Mouse (Mus musculus) hindbrain, embryonic 14.5 days (tissue): ENCODE results near the gene Lrguk. TPM values are rescaled to one million over a fixed set of nuclear protein-coding genes. Genes with fewer than 3 reads are reported as not detected.

Experiments used
- ATAC-seq: fragments of 200-750 bp; cut with Nextera tagmentation; 2 replicates; pipeline ENCODE4 v1.8.0; 2017; ENCODE audit warnings: moderate number of reproducible peaks, mild to moderate bottlenecking, moderate TSS enrichment, moderate library complexity; ENCODE audit not compliant: low FRiP score
- DNase-seq: peaks from one replicate; pipeline ENCODE4 v3.0.0-alpha.2; 2015; ENCODE audit warnings: low spot score
- H3K27ac ChIP-seq: fragments of 300-500 bp; sonication (generic); 2 replicates; pipeline ENCODE4 v1.5.1; 2014; ENCODE audit warnings: mild to moderate bottlenecking, moderate library complexity
- H3K27me3 ChIP-seq: fragments of 300-500 bp; sonication (generic); 2 replicates; pipeline ENCODE4 v1.6.1; 2014; ENCODE audit warnings: mild to moderate bottlenecking, low read length, mixed read lengths; ENCODE audit not compliant: control insufficient read depth, insufficient read depth
- H3K36me3 ChIP-seq: fragments of 300-500 bp; sonication (generic); replicated peaks from 2 replicates; pipeline ENCODE4 v1.6.1; 2014; ENCODE audit not compliant: control insufficient read depth, insufficient read depth
- H3K4me1 ChIP-seq: fragments of 300-500 bp; sonication (generic); replicated peaks from 2 replicates; pipeline ENCODE4 v1.6.1; 2014; ENCODE audit warnings: antibody characterized with exemption, low read length, mixed read lengths; ENCODE audit not compliant: control insufficient read depth, insufficient read depth
- H3K4me2 ChIP-seq: fragments of 300-500 bp; sonication (generic); replicated peaks from 2 replicates; pipeline ENCODE4 v1.6.1; 2014; ENCODE audit warnings: mild to moderate bottlenecking, moderate library complexity
- H3K4me3 ChIP-seq: fragments of 300-500 bp; sonication (generic); replicated peaks from 2 replicates; pipeline ENCODE4 v1.5.1; 2014; ENCODE audit warnings: mild to moderate bottlenecking, low read length
- H3K9ac ChIP-seq: fragments of 300-500 bp; sonication (generic); 2 replicates; pipeline ENCODE4 v1.6.1; 2014
- H3K9me3 ChIP-seq: fragments of 300-500 bp; sonication (generic); 2 replicates; pipeline ENCODE4 v1.6.1; 2016; ENCODE audit warnings: low read length; ENCODE audit not compliant: control insufficient read depth
- WGBS: fragments of 180-500 bp; shearing (Covaris S2); extraction: QIAGEN DNeasy Blood & Tissue Kit; methylation state at CpG from one replicate; pipeline ENCODE4 v1.1.7; 2014; 5-methylcytosine and 5-hydroxymethylcytosine counted together
- polyA plus RNA-seq: library from polyadenylated mRNA; unstranded; fragments of >200 nt; fragmentation: Nextera tagmentation; extraction: Ambion mirVana; gene quantifications from 2 replicates; pipeline ENCODE4 v1.2.1, GENCODE M21; 2014

Gene Lrguk
- polyA plus RNA-seq, 1 experiment from 2014 or later = 1.9 TPM

DNA sequence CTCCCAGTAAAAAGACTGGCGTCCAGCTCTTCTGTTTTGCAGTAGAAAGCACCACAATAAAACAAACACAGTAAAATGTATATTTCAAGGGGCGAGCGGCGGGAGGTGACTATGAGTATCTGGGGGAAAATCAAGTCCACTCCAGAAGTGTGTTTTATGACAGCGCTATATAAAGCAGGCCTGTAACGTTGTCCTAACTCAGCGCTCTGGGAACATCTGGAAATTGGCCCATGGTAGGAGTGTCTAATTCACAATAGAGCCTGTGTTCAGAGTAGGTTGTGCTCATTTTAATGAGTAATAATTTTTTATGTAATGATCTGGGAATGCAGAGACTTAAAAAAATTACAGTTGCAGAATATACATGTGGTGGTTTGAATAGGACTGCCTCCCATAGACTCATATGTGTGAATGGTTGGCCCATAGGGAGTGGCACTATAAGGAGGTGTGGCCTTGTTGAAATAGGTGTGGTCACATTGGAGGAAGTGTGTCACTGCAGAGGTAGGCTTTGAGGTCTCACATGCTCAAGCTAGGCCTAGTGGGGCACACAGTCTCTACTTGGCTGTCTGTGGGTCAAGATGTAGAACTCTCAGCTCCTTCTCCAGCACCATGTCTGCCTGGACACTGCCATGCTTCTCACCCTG is 87.7 kb downstream of the Lrguk start:
- DNase-seq (no peak), ATAC-seq (no peak)
- Histone ChIP-seq H3K9me3 (no peaks in the 10 kb centered on the region), H3K4me3 (no peak overlapping the region), H3K36me3 (no peaks in the 10 kb centered on the region), H3K4me1 (no peaks in the 10 kb centered on the region), H3K4me2 (no peak overlapping the region), H3K27ac (no peak overlapping the region), H3K9ac (no peak overlapping the region), H3K27me3 (no peaks in the 10 kb centered on the region)
- WGBS = 93% methylated on average over 7 of the region's 7 CpGs

DNA sequence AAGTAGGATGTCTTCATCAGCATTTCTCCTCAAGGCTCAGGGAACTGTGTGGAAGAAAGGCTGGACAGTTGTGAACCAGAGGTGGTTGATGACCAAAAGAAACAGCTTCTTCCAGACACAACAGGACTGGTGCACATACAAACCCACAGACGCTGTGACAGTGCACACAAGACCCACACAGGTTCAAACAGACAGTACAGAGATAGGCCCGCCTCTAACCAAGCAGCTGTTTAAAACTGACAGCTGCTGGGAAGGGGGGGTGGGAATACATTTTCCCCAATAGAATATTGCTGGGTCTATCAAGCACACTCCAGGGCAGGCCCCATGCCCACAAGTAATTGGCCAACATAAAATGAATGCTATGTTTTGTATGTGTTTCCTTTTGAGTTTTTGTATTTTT is 95.2 kb downstream of the Lrguk start:
- ATAC-seq = no peak
- WGBS = 83% methylated on average over 2 of the region's 2 CpGs
- DNase-seq = no peak

GRCm38 (mm10) chr6:34129261-34129660 is 100.0 kb downstream of the Lrguk start:
- no peaks in the 10 kb centered on the region for H3K36me3 ChIP-seq
- no peaks in the 10 kb centered on the region for H3K9me3 ChIP-seq
- ATAC-seq (no peak), DNase-seq (no peak)
- no peaks in the 10 kb centered on the region for H3K4me1 ChIP-seq
- H3K9ac ChIP-seq = no peak overlapping the region
- H3K4me2 ChIP-seq = no peak overlapping the region
- no peak overlapping the region for H3K4me3 ChIP-seq
- WGBS = 81% methylated on average over 2 of the region's 2 CpGs
- H3K27ac ChIP-seq = no peak overlapping the region
- H3K27me3 ChIP-seq = no peaks in the 10 kb centered on the region

More for the DNA sequence above, 95.2 kb downstream of the Lrguk start:
- Histone ChIP-seq H3K4me2 (no peak overlapping the region), H3K27ac (no peak overlapping the region), H3K9me3 (no peaks in the 10 kb centered on the region), H3K9ac (no peak overlapping the region), H3K4me3 (no peak overlapping the region), H3K27me3 (no peaks in the 10 kb centered on the region), H3K36me3 (no peaks in the 10 kb centered on the region), H3K4me1 (no peaks in the 10 kb centered on the region)

GRCm38 (mm10) chr6:34132391-34132790 is 103.1 kb downstream of the Lrguk start:
- 83% methylated on average over 9 of the region's 9 CpGs for WGBS
- no peak overlapping the region for H3K9ac ChIP-seq
- no peak for ATAC-seq
- no peak overlapping the region for H3K4me3 ChIP-seq
- H3K27ac ChIP-seq = no peak overlapping the region
- no peaks in the 10 kb centered on the region for H3K27me3 ChIP-seq
- no peaks in the 10 kb centered on the region for H3K36me3 ChIP-seq
- no peaks in the 10 kb centered on the region for H3K4me1 ChIP-seq
- H3K4me2 ChIP-seq = no peak overlapping the region
- no peak for DNase-seq
- no peaks in the 10 kb centered on the region for H3K9me3 ChIP-seq

DNA sequence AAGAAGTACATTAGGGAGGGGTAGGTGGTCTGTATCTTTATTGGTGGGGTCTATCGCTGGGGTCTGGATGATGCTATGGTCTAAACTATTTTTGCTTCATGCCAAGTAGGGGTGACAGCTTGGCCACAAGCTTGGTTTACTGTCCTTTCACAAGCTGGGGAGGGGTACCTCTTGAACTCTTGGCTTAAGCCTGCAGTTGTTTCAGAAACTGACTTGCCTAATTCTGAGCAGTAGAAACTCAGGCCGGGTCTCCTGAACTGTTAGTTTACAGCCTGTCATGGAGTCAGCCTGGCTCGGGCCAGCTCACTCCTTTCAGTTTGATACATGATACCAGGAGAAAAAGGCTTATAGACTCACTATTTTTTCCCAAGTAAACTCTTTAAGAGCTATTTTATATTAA is 109.1 kb downstream of the Lrguk start:
- ATAC-seq (no peak), DNase-seq (no peak)
- Histone ChIP-seq H3K27me3 (no peaks in the 10 kb centered on the region), H3K4me1 (no peaks in the 10 kb centered on the region), H3K9me3 (no peaks in the 10 kb centered on the region), H3K27ac (no peak overlapping the region), H3K36me3 (no peaks in the 10 kb centered on the region), H3K9ac (no peak overlapping the region), H3K4me3 (no peak overlapping the region), H3K4me2 (no peak overlapping the region)
- 87% methylated on average over 3 of the region's 3 CpGs for WGBS

DNA sequence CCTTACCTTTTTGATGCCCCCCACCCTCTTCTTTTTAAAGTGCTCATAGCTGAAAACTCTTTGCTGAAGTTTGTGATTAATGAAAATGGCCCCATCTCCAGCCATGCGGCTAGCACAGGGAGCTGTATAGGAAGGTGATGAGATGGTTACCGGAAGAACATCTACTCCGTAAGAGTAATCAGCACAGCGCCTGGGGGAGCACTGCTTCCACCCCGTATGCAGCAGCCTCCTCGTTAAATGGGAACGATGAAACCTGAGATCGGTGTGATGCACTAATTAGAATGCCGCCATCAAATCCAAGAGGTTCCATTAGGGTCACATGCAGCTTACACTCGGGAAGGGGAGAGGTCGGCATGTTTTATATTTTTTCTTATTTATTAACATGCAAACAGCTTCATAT is 113.7 kb downstream of the Lrguk start:
- ATAC-seq = no peak
- no peak for DNase-seq
- H3K4me2 ChIP-seq = no peak overlapping the region
- WGBS = 63% methylated on average over 11 of the region's 11 CpGs
- H3K9ac ChIP-seq = no peak overlapping the region
- no peaks in the 10 kb centered on the region for H3K27me3 ChIP-seq
- H3K4me1 ChIP-seq = no peaks in the 10 kb centered on the region
- no peak overlapping the region for H3K4me3 ChIP-seq
- H3K36me3 ChIP-seq = no peaks in the 10 kb centered on the region
- no peak overlapping the region for H3K27ac ChIP-seq
- H3K9me3 ChIP-seq = no peaks in the 10 kb centered on the region

DNA sequence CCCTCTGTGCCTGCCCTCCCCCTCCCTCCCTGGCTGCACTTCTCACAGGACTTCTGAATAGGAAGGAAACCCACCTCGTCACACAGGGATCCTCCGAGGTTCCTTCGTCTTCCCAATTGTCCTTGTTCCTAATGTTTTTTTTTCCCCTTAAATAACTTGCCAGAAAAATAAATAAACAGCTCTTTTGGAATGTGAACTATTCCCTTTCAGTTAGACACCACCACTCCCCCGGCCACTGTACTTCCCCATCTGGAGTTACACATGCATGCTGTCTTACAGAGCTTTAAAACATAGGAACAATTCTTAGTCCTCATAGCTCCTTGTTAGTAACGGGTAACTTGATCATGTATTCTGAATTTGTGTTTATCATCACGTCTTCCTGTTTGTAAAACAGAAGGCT is 116.8 kb downstream of the Lrguk start:
- DNase-seq (no peak), ATAC-seq (no peak)
- H3K27me3 ChIP-seq = no peaks in the 10 kb centered on the region
- no peaks in the 10 kb centered on the region for H3K9me3 ChIP-seq
- H3K4me1 ChIP-seq = no peaks in the 10 kb centered on the region
- no peaks in the 10 kb centered on the region for H3K36me3 ChIP-seq
- no peak overlapping the region for H3K4me3 ChIP-seq
- H3K4me2 ChIP-seq = no peak overlapping the region
- H3K9ac ChIP-seq = no peak overlapping the region
- no peak overlapping the region for H3K27ac ChIP-seq
- 78% methylated on average over 6 of the region's 6 CpGs for WGBS

- Histone ChIP-seq H3K4me2 (no peak overlapping the region), H3K36me3 (no peaks in the 10 kb centered on the region), H3K4me3 (no peak overlapping the region), H3K27ac (no peak overlapping the region), H3K9ac (no peak overlapping the region), H3K4me1 (peaks cover 5% of the 10 kb centered on the region; the same call in 1 of the 2 replicates), H3K27me3 (no peaks in the 10 kb centered on the region), H3K9me3 (no peaks in the 10 kb centered on the region)
- ATAC-seq (no peak), DNase-seq (no peak)
- WGBS = 81% methylated on average over 3 of the region's 3 CpGs
Measured at GRCm38 (mm10) chr6:34148021-34148420, 118.8 kb downstream of the Lrguk start.

DNA sequence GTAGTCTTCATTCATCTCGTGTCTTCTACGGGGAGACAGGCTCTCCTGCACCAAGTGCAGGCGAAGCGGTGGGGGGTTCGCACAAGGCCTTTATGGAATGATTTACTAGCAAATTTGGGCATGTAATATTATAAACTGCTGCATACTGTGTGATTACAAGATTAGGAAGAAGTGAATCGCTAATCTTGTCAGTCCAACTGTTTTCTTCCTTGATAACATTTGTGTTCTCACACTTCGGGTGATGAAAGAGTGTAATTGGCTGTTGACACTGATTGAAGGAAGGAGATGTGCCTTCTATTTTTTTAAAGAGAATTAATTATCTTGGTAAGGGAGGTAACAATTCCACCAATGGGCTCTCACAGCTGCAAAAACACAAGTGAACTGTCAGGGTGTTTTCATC is 119.4 kb downstream of the Lrguk start:
- Histone ChIP-seq H3K27me3 (no peaks in the 10 kb centered on the region), H3K9me3 (no peaks in the 10 kb centered on the region), H3K9ac (no peak overlapping the region), H3K4me1 (peaks cover 11% of the 10 kb centered on the region; the same call in 1 of the 2 replicates), H3K36me3 (no peaks in the 10 kb centered on the region), H3K4me2 (no peak overlapping the region), H3K4me3 (no peak overlapping the region), H3K27ac (no peak overlapping the region)
- DNase-seq (no peak), ATAC-seq (no peak)
- WGBS = 75% methylated on average over 7 of the region's 7 CpGs

DNA sequence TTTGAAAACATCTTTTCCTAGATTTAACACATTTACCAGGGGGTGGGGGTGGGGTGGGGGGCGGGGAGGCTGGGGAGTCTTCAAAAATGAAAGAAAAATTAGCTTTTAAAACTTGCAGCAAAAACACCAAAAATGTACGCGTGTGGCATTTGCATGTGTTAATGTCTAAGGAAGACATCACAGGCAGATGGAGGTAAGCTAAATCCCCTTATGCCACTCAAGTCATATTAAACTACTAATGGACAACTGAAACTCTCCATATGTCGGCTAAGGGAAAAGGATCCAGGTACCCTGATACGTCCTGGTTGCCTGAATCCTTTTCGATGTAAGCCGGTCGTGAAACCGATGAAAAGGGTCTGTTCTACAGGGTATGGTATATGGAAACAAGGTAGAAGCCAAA is 119.8 kb downstream of the Lrguk start:
- H3K9ac ChIP-seq = no peak overlapping the region
- no peak overlapping the region for H3K27ac ChIP-seq
- no peak for DNase-seq
- H3K4me1 ChIP-seq = peaks cover 11% of the 10 kb centered on the region
- ATAC-seq = no peak
- no peaks in the 10 kb centered on the region for H3K36me3 ChIP-seq
- H3K4me2 ChIP-seq = no peak overlapping the region
- WGBS = 94% methylated on average over 9 of the region's 9 CpGs
- H3K27me3 ChIP-seq = no peaks in the 10 kb centered on the region
- no peaks in the 10 kb centered on the region for H3K9me3 ChIP-seq
- no peak overlapping the region for H3K4me3 ChIP-seq
